Mouse (Mus musculus) olfactory bulb, adult 2 months (tissue): Measurements from ENCODE around the gene Car6.

Experiments used
- CTCF ChIP-seq: fragments of 200-500 bp; IDR thresholded peaks from 2 replicates; pipeline ENCODE4 v1.5.1; 2012; ENCODE audit warnings: low read depth, mild to moderate bottlenecking, low read length, moderate library complexity; ENCODE audit not compliant: insufficient read depth
- POLR2A ChIP-seq: fragments of 200-500 bp; IDR thresholded peaks from 2 replicates; pipeline ENCODE4 v1.6.1; 2012; ENCODE audit warnings: mild to moderate bottlenecking, low read depth, low read length, moderate library complexity; ENCODE audit not compliant: insufficient read depth

GRCm38 (mm10) chr4:150217935-150218334 lies 16.8 kb upstream of the Car6 start:
- no peak for TF ChIP-seq POLR2A
- TF ChIP-seq CTCF, result no peak
